Mouse (Mus musculus) ovary, postnatal 36 days (tissue): Measurements from ENCODE around the gene Sbp.
"Not testable (repeated sequence)": the region's sequence is repeated elsewhere in the genome, so short reads cannot be mapped to it uniquely, and the experiment has no call there.

ENCODE experiments used
- DNase-seq: peaks from one replicate; pipeline ENCODE4 v3.0.0; 2022; ENCODE audit warnings: low spot score, mixed read lengths

Gene Sbp

DNA sequence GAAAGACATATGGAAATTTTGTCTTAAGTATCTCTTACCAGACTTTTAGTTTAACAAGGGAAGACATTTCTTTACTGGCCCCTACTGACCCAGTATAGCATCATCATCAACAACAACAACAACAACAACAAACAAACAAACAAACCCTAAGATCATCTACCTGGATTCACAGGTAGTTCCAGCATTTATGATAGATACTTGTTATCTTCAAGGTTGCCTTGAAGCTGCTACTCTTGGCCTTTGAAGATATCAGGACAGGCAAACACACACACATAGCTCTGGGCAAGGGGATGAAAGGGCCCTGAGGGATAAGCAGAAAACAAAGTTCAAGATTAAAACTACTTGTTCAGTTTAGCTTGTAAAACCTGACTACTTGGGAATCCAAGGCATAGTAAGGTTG lies at the start of gene Sbp:
Gene Sbp (plus strand): TSS at position 301 of the 400 bp plus-strand sequence.
- DNase-seq: no peak

DNA sequence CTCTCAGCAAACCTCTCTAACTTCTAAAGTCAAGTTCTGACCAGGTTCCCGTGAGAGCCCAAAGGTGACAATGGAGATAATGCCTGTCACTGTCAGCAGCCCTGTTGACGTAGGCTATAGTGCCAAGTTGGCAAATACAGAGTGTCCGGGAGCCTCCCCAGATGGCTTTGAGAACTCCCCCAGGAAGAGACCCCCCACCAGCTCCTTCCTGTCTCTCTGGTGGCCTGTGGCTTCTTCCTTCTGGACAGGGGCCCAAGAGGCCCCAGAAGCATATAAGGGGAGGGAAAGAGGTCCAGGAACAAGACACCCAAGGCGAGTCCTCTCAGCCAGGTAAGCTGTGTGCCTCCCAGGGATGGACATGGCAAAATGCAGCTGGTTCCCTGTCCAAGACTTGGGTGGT lies 24.3 kb upstream of the Sbp start, which contains the start of gene Dcpp3:
Gene Dcpp3 (plus strand): TSS at position 301 of the 400 bp plus-strand sequence.
- DNase-seq: not testable (repeated sequence)

DNA sequence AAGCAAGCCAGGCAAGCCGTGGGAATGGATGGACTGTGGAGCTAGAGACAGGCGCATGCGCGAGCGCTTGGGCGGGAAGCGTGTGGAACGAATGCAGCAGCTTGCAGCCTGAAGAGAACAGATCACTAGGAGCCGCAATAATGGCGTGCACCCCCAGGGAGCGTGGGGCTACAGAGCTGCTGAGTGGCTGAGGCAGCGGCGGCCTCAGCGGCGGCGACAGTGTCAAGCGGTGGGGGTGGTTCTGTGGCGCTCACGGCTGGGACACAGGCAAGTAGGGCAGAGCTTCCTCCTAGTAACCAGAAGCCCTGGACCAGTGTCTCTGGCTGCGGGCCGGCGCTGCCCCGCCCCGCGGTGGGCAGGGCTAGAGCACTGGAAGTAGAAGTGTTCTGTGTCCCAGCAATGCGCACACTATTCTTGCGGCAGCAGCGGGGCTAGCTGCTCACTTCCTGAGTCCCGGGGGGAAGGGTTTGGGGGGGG lies 16.9 kb upstream of the Sbp start:
- peak; percentile 89 for DNase-seq

DNA sequence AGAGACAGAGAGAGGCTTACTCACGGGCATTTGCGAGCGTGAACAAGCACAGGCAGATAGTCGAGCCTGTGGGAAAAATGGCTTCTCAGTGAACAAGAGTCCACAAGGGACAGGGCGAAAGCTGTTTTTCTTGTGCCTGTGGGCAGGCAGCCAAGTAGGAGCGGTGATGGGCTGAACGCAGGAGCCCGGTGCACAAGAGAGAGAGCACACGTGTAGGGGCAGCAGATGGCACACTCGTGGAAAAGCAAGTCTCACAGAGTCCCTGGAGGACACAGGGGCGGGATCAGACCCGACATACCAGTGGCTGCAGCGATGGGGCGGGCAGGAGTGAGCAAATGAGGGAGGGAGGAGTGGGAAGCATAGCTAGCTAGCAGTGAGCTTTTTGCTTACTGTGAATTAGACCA lies 16.4 kb upstream of the Sbp start:
- peak; percentile 58 for DNase-seq

- DNase-seq: no peak
Measured at GRCm38 (mm10) chr17:23931157-23931556, 10.3 kb upstream of the Sbp start.

DNA sequence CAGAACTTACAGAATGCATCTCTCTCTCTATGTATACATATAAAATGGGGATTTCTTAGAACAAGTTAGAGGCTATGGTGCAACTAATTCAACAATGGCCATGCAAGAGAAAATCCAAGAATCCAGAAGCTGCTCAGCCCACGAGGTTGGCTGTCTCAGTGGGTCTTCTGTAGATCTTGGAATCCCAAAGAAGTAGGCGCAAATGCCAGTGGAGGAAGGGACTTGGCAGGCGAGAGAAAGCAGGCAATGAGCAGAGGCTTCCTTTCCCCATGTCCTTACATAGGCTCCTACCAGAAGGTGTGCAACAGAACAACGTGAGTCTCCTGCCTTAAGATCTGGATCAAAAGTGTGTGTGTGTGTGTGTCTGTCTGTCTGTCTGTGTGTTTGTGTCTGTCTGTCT lies 6.0 kb downstream of the Sbp start:
- DNase-seq: not testable (repeated sequence)

DNA sequence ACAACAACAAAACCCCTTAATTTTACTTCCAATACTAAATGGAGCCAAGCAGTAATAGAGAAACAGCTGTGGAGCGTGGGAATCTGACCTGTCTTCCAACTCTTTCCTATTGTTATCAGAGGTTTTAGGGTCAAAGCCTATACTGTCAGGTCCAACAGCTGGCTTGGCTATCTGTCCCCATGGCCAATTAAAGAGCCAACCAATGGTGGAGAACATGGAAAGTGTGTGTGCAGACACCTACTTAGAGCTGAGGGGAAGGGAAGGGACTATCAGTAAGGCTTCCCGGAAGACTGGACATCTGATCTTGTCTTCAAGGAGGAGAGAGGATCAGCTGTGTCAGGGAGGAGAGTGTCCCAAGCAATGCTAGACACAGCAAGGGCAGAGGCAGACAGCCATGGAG lies 7.6 kb downstream of the Sbp start:
- DNase-seq: no peak

DNA sequence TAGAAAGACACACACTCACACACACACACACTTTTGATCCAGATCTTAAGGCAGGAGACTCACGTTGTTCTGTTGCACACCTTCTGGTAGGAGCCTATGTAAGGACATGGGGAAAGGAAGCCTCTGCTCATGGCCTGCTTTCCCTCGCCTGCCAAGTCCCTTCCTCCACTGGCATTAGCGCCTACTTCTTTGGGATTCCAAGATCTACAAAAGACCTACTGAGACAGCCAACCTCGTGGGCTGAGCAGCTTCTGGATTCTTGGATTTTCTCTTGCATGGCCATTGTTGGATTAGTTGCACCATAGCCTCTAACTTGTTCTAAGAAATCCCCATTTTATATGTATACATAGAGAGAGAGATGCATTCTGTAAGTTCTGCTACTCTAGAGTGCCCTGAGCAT lies 9.4 kb downstream of the Sbp start:
- DNase-seq: not testable (repeated sequence)

- no peak for DNase-seq
Measured at GRCm38 (mm10) chr17:23955174-23955573, 13.7 kb downstream of the Sbp start, which contains the start of gene Sbpl. Sbpl (minus strand) TSS chr17:23955274.

DNA sequence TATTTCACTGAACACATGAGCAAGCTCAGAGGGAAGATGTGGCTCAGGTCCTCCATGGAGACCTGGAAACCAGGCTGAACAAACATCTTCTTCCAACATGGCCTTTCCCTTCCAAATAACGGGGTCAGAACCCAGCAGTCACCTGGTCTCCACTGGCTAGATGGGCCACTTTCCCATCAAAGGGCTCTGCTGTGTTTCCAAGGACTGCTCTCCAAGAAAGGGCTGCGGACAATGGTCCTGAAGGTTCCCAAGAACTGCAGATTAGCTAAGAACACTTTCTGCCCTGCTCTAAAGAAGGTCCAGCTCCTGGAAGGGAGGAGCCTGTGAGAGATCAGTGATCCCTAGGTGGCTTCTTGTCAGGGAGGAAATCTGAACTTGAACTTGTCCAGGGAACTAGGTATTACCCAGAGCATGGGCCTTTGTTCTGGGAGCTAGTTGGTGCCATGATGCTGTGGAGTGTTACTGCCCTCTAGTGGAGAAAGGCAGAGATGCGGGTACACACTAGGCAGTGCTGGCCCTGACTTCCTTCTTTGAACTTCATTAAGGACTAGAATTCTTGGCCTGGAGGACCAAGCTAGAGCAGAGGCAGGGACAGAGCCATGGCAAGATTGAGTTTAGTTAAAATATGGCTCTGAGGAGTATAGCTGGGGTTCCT lies 18.7 kb downstream of the Sbp start:
- DNase-seq: peak; percentile 64

GRCm38 (mm10) chr17:23961573-23962122 lies 20.2 kb downstream of the Sbp start:
- DNase-seq: no peak

- no peak for DNase-seq
Measured at GRCm38 (mm10) chr17:23965805-23966425, 24.4 kb downstream of the Sbp start.

DNA sequence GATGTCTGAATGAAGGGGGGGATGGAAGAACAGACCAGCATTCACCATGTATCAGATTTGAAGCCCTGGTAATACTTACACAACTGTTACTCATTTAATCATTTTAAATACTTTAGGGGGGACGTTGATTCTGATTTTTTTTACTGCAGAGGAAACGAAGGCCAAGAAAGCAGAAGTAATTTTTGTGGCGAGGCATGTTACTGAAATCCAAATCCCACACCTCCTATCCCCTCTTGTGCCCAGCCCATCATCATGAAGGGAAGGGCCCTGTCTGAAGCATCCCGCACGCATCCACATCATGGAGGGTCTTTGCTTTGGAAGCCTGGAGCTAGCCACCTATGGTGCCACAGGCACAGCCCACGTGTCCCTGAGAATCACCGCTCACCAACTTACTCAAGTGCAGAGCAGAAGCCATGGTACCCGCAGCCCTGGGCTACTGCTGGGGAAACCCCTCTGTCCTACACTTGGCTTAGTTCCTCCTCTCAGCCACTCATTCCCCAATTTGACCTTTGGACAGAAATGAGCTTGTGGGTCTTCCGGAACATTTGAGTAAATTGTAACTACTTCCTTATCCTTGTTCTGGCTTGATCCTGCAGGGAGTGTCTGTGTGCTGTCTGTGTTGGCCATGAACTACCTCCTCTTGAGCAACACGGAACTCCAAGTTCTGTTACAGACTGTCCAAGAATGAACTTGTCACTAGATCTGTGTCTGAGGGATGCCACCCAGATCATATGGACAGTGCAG lies 25.4 kb downstream of the Sbp start:
- no peak for DNase-seq

- no peak for DNase-seq
Measured at GRCm38 (mm10) chr17:23968780-23969179, 27.3 kb downstream of the Sbp start.

- DNase-seq: peak; percentile 70
Measured at GRCm38 (mm10) chr17:23969231-23969630, 27.8 kb downstream of the Sbp start.

DNA sequence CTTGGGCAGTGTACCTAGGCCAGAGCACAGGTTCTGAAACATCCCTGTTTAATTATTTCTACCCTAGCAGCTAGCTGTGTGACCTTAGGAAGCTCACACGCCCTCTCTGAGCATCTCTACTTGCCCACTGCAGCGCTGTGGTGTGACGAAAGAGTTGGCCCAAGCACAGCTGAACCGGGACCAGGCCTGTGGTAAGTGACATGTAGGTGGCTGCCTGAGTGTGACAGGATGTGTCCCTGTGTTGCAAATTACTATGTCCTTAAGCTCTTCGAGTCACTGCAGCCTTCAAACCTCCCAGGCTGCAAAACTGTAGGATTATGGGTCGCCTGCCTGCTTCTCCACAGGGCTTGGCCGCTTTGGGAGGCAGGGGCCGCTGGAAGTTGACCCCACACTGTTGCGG lies 29.8 kb downstream of the Sbp start:
- DNase-seq: no peak

DNA sequence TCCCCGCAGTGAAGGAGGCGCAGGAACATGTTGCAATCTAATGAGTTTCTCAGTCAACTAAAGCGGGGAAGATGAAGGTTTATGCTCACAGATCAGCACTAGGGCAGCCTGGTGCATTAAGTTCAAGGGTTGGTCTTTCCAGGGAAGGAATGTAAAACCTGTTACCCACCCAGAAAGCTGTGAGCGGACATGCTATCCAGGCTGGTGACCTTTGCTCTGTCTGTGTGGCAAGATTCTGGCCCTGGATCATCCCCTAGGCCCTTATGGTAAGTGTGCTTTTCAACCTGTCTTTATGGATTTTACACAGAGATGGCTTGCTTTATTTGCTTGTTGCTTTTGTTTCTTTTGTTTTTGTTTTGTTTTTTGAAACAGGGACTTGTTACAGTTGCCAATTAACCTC lies 35.2 kb downstream of the Sbp start:
- DNase-seq: no peak

DNA sequence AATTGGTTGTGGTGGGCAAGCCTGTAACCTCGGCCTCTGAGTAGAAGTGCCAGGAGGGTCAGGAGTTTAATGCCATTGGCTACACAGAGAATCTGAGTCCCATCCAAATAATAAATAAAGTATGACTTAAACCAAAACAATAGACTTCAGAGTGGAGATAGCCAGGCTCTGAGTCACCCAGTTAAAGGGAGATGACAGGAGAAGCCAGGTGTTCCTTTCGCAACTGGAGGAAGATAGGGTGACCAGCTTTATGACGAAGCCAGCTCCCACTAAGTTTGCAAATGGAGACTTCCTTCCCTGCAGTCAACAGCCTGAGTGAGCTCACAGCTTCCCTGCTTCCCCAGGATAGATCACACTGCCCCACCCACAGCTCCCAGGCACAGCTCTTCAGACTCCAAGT lies 38.0 kb downstream of the Sbp start:
- DNase-seq: no peak

DNA sequence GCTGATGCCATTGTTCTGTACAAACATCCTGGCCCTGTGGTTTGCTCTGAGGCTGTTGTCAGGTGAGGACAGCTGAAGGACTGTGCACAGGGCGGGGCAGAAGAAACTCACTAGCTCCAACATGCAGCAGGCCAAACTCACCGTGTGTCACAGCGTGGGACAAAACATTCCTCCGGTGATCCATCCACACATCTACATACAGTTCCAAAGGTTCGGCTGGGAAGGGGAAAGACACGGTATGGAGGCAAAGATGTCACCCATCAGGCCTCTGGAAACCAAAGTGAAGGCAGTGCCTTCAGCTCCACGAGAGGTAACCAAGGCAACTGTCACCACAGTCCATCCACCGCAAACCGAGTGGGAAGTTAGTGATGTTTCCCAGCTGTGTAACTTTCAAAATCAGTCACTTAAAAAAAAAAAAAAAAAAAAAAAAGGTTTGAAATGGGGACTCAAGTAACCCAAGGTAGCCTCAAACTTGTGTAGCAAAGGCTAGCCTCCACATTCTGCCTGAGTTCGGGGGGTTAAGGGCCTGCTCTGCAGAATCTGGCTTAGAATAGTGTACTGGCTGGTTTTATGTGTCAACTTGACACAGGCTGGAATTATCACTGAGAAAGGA lies 38.9 kb downstream of the Sbp start, which contains the start of gene Prss30:
Gene Prss30 (minus strand): TSS at position 270 of the 613 bp plus-strand sequence.
- DNase-seq: no peak

GRCm38 (mm10) chr17:23982912-23983311 lies 41.4 kb downstream of the Sbp start:
- no peak for DNase-seq

- no peak for DNase-seq
Measured at GRCm38 (mm10) chr17:23984989-23985388, 43.5 kb downstream of the Sbp start.

DNA sequence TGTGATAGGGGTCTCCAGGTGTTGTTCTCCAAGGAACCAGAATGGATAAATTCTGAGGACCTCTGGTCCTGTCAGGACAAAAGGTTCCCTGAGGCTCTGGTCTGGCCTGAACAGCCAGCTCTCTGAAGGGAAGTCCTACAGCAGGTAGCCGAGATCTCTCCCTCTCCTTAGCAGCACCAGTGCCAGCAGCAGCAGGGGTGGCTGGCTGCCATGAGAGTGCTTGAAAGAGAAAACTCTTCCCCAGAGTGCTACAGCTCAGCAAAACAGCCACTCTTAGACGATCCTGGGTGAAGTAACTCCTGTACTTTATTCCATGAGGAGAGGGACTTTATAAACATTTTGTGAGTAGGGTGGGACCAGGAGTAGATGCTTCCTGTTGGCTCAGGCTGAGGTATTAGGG lies 48.3 kb downstream of the Sbp start:
- DNase-seq: no peak
